Mouse (Mus musculus) testis, postnatal 14 days (tissue): ENCODE measurements around the gene Mef2c.
A peak's percentile ranks its signal among the peaks of the same experiment; 100 is the strongest.

Source experiments
- DNase-seq: peaks from one replicate; pipeline ENCODE4 v3.0.0; 2021; ENCODE audit warnings: low spot score

Gene Mef2c

GRCm38 (mm10) chr13:83524902-83525715 lies 21.3 kb downstream of the Mef2c start:
- DNase-seq, result no peak

DNA sequence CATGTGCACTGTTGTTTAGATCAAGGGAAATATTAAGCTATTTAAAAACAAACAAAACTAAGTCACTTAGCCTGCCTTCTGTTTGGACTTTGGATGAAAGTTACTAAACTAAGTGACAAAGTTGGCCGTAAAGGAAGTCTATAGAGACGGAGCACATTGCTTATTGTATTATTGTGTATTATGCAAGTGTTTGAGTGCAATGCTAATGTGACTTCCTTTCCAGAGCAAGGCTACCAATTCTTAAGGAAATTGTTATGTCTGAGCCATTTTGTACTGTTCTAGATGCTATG lies 21.8 kb downstream of the Mef2c start:
- DNase-seq, result no peak

DNA sequence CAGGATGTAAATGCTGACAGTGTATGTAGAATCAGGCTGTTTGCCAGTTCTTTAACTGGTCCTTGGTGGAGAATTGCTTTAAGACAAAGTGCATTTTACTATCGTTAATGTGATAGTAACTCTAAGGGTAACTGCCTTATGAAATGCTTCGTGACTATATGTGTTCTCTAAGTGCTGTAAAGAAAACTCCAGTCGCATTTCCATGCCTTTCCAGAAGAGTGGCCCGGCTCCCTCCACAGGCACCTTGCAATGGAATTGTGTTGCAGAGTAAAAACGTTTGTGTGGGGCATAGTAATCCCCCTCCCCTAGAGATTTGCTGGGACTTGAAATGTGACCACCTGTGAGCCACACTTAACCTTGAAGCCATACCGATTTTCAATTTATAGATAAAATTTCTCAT lies 22.2 kb downstream of the Mef2c start:
- no peak for DNase-seq

GRCm38 (mm10) chr13:83527921-83528320 lies 24.1 kb downstream of the Mef2c start:
- DNase-seq, result no peak

DNA sequence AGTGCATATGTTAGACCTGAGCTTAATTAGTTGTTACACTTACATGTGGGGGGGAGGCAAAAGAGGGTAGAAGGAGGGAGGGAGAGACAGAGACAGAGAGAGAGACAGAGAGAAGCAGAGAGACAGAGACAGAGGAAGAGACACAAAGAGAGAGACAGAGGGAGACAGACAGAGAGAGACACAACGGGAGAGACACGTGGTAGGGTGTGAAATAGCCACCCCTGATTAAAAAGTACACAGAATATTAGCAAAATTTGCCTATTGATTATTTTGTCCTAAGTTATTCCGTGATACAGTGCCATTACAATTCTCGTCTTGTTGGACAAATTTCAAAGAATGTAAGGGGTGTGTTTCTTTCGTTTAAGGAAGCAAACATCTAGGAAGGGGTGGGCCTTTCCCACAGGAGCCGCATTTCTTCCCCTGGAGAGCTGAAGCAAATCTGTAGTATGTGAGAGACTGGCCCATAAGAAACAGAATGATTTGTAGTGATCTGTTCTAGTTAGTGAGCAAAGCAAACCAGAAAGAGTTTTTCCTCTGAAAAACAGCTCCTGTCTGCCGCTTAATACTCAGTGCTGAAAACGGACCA lies 26.0 kb downstream of the Mef2c start:
- DNase-seq, result no peak

DNA sequence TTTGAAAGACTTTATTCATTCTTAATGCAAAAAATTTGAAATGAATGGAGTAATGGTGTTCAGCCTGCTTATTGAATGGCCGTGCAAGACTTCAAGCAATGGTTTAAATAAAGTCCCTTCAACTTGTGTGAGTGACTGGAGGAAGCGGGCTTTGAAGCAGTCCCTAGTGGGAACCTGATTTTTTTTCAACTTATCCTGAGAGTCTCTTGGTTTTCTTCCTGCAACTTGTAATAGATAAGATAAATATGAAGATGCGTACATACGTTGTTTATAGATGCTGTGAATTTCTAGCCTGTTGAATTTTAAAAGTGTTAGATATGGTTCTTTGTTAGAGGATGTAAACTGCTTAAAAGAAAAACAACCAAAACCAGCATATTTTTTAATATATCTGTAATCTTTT lies 27.1 kb downstream of the Mef2c start:
- no peak for DNase-seq

DNA sequence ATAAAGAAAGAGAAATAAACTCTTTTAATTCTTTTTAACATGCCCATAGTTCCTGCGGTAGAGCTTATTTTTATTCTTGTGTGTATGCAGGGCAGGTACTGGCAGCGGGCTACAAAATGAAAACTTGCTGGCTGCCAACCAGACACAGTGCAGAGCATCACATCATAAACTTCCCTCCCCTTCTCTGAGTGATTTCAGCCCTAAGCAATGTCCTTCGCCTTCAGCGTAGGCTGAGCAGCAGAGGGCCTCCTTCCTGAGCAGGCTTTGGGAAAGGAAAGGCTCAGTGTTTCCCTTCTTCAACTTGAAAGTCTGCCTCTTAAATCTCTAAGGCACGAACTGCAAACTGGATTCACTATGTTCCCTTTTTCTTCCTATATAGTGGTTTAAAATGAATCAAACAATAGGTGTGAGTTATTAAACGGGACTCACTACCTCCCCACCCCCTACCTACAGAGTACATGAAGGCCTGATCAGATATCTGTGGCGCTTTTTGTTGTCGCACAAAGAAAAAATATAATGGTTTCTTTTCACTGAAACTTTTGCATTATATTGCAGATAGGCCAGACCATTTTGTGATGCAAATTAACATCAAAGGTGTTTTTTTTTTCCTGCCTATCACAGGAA lies 28.2 kb downstream of the Mef2c start:
- peak; percentile 22 for DNase-seq

DNA sequence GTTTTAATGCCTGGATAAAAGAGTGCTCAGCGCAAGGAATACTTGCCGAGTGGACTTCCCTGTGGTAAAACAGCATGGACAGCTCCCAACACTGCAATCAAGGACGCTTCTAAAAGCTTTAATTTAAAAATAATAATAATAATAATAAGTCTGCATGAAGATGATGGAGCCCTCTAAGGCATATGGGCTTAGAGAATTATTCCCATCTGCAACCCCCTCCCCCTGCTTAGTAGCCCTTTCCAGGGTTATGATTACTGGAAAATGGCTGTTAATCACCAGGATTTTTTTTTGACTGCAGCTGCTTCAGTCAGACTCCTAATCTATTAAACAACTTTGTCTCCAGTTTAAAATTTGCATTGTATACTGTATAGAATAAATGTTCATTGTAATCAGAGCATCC lies 32.5 kb downstream of the Mef2c start:
- no peak for DNase-seq

DNA sequence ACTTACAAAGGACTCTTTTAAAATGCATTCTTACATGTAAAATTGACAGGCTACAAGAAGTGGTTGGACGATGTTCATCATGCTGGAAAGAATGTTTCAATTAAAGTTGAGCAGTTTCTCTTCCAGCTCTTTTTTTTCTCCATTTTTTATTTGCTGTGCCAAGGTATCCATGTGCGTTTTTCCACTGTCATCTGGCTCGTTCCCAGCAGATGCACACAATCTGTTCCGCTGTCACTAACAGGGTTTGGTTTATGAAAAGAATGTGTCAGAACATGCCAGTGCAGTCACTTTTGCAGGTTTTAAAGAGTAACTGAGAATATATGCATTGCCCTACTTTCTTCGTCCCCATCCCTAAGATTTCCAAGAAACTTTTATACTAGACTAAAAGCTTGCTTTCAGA lies 33.3 kb downstream of the Mef2c start:
- DNase-seq, result no peak

DNA sequence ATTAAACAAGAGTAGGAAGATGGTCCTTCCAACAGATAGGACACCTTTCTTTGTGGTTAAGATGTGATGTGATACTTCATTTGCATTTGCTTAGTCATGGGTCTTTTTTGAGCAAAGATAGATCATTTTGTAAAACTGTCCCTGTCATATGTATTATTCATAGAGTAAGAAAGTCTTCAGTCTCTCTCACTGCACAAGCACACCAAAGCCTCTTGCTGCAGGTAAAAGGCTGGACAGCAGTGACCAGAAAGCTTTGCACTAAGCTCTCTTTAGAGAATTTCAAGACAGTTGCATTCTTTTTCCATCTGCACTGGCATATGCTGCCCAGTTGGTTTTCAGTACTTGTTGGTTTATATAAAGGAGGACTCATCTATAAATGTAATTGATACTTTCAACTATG lies 36.1 kb downstream of the Mef2c start:
- DNase-seq, result no peak

DNA sequence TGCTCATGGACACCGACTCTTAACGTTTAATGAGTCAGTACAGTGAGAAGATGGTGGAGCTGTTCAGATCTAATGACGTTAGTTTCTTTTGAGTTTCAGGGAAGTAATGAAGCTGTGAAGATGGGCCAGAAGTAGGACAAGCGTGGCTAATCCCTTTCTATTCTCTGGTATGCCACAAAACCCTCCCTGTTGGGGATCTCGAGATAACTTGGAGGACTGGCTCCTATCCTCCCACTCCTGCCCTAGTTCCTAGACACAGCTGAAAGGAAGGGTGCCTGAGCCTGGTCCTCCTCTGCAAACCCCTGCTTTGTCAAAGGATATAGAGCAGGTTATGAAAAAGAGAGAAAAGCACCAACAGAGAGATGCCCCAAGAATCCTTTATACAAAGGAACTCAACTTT lies 38.8 kb downstream of the Mef2c start:
- no peak for DNase-seq

DNA sequence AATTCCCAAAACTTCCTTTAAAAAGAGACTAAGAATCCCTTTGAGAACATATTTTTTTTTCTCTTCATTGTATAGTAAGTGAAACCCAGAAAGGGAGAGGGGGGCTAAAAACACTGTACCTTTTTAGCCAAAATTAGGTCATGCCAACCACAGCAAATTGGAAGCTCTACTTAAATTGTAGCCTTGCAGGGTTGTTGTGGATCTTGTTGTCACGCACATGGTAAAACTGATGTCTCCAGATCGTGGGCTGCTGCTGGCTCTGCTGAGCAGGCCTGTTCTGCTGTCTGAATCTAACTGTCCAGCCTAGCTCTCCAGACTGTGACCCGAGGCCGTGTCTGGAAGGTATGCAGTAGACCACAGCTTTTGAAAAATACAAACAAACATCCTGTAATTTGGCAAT lies 40.9 kb downstream of the Mef2c start:
- no peak for DNase-seq

GRCm38 (mm10) chr13:83546876-83547275 lies 43.0 kb downstream of the Mef2c start:
- DNase-seq, result no peak

- no peak for DNase-seq
Measured at GRCm38 (mm10) chr13:83551259-83551658, 47.4 kb downstream of the Mef2c start.

GRCm38 (mm10) chr13:83552051-83552450 lies 48.2 kb downstream of the Mef2c start:
- no peak for DNase-seq

DNA sequence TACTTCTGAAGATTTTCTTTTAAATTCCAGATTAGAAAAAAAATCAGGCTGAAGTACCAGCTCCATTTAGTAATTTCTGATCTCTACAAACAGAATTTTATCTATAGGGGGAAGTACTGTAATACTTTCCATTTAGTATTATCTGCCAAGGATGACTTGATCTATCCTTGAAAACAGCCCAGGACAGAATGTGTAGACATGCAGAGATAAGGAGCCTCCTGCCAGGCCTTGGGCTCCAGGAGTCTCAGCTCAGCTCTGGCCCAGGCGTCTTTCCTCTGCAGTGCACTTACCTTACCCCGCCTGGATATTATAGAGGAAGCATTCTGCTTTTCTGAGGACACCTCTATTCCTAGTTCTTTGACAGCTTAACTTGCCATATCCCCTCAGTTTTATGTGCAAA lies 59.4 kb downstream of the Mef2c start:
- DNase-seq, result peak; percentile 48

- DNase-seq, result peak; percentile 60
Measured at GRCm38 (mm10) chr13:83565732-83566131, 61.9 kb downstream of the Mef2c start.

DNA sequence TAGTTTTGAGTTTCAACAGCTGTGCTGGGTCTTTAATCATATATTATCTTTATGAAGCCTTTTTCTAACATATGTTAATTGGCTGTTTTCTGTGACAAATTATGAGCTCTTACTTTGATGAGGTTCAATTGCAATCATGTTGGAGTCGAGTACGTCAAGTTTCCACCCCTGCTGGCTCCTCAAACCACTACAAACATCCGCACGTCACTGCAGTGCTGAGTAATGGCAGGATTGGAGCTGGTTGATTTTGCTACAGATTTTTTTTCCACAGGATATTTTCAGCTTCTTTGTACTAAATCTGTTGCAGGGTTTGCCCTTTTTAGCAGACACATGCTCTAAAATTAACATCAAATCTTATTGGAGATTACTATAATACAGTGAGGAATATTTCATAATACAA lies 62.3 kb downstream of the Mef2c start:
- no peak for DNase-seq

- no peak for DNase-seq
Measured at GRCm38 (mm10) chr13:83566834-83567534, 63.1 kb downstream of the Mef2c start.

GRCm38 (mm10) chr13:83567681-83568080 lies 63.8 kb downstream of the Mef2c start:
- DNase-seq, result no peak

GRCm38 (mm10) chr13:83568759-83569256 lies 65.0 kb downstream of the Mef2c start:
- DNase-seq, result no peak

DNA sequence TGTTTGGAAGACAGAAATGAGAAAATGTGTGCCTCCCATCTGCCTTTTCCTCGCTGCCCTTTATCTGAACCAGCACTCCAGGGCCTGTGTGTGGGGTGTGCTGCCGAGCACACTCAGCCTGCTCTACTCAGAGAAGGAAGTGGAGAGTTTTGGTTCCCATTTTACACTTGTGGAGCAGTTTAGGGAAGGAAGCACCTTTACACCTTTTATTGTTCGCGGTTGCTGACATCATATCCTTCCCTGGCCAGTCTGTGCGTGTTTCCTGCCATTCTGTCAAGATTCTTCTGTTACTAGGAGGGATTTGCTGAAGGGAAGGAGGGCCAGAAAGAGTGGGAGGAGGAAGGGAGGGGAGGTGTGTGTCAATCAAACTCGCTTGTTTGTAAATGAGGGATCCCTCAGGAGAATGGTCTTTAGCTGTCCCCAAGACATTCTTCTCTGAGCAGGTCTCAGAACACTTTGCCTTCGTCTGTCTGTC lies 68.2 kb downstream of the Mef2c start:
- peak; percentile 17 for DNase-seq

DNA sequence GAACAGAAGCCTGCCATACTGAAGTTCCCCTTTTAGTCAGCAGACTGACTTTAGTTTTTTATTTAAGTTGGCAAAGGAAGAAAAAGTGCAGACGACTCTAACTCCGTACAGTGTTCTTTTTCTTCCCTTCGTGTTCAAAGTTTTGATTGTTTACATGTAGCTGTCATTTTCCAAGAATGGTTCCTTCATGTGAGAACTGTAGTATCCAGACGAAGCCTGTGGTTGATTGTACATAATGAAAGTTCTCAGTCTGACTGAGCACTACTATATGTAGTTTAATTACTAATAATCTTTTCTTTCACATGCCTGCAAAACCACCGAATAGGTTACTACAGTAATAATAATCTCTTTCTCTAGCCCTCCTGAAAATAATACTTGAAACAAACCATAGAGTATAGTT lies 68.6 kb downstream of the Mef2c start:
- no peak for DNase-seq
